In the genomic region with DNA sequence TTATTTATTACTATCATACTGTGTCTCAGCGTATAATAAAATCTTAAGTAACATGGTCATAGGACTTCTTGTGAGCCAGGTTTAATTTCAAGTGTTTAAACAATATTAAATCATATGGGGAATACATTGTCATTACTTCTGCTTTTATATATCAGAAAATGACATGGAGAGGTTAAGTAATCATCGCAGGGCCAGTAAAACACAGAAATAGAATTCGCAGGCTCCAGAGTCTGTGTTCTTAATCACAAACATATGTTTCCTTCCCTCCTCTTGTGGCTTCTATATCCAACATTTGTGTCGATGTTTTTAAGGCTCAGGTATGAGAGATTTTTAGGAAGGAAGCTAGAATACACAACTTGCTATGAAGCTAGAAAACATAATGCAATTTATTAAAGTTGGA, we compare ENCODE assay signal across 32 mouse cellular contexts. TPM values are rescaled to one million over a fixed set of nuclear protein-coding genes. Genes with fewer than 3 reads are reported as not detected.
A peak's percentile ranks its signal among the peaks of the same experiment; 100 is the strongest.
DNase-seq lines count a peak whose midpoint lies in the region; ATAC-seq and TF ChIP-seq lines count a peak whose summit lies in the region.
"Had no signal": no experiment of that assay in that cellular context is flagged by ENCODE, and none has a peak within 500 bp of the region (broad histone marks: within the 10 kb centered on the region; RNA-seq: fewer than 3 reads in every experiment).

No protein-coding gene starts in this region.

- H3K27ac ChIP-seq in left cerebral cortex, adult 2 months: no peak overlapping the region
- H3K27ac ChIP-seq: embryonic facial prominence, embryonic 12.5 days; forebrain, embryonic 13.5 days; hindbrain, postnatal 0 days; kidney, postnatal 0 days; liver, embryonic 12.5 days; midbrain, embryonic 10.5 days had no signal

- TF ChIP-seq CTCF in left cerebral cortex, adult 2 months (IDR thresholded peaks at IDR 0.05): no peak

- no peak overlapping the region for H3K4me3 ChIP-seq in left cerebral cortex, adult 2 months
- H3K4me3 ChIP-seq: embryonic facial prominence, embryonic 12.5 days; forebrain, embryonic 13.5 days; liver, embryonic 12.5 days; midbrain, embryonic 10.5 days had no signal

- DNase-seq in 3T3-L1 (ENCODE audit: low read depth, low spot score): peak; percentile 56
- peak; percentile 14 for DNase-seq in MEL-GATA-1-ER (ENCODE audit: extremely low read depth, low read depth)
- DNase-seq in frontal cortex, adult 2 months (ENCODE audit: extremely low spot score in 1 of 2, low spot score in 1 of 2): no peak
- no peak for DNase-seq in left cerebral cortex, adult 2 months (ENCODE audit: extremely low spot score in 1 of 2, low spot score in 2 of 2)
- DNase-seq: cerebellum, adult 18-20 months; cerebellum, postnatal 14 days; gastrocnemius, postnatal 10 days; heart, adult 11 months; kidney, adult 2 months; layer of hippocampus, adult 9-11 months; left cerebral cortex, postnatal 4 days; lung, adult 18-20 months; lung, postnatal 14 days had no signal

- intact Hi-C loops in left cerebral cortex, adult 2 months (cut with DNase I): no loop called here

- peak; percentile 78 for ATAC-seq in granulocyte monocyte progenitor cell, adult 5-6 weeks (replicated peaks; ENCODE audit: poor library complexity, severe bottlenecking)
- peak; percentile 69 for ATAC-seq in megakaryocyte, adult 5-6 weeks (ENCODE audit: poor library complexity, severe bottlenecking)
- no peak for ATAC-seq in erythroblast, adult 5-6 weeks (replicated peaks; ENCODE audit: low FRiP score, poor library complexity, severe bottlenecking)
- ATAC-seq: forebrain, embryonic 13.5 days; hindbrain, postnatal 0 days; liver, embryonic 12.5 days; midbrain, embryonic 16.5 days had no signal

RNA-seq across cellular contexts. Expression of a gene that starts 49.7 kb away (rescaled TPM):
- not detected in 2 replicates for total RNA-seq in granulocyte monocyte progenitor cell, adult 5-6 weeks (2014; fragmentation: Nextera tagmentation)
- not detected in 2 replicates for total RNA-seq in granulocyte monocyte progenitor cell, adult 5-6 weeks (2017)
- total RNA-seq in megakaryocyte, adult 5-6 weeks (2015): not detected in 2 replicates
- not detected in 2 replicates for total RNA-seq in megakaryocyte, adult 5-6 weeks (2017)
- polyA plus RNA-seq in frontal cortex, adult 2 months (2012; rRNA removed): 0.06 TPM in 1 of 2 replicates, not detected in the other
- total RNA-seq in erythroblast, adult 5-6 weeks (2015; ENCODE audit: low replicate concordance): not detected in 2 replicates
- total RNA-seq in erythroblast, adult 5-6 weeks (2017; ENCODE audit: low replicate concordance): not detected in 2 replicates
- not detected for total RNA-seq in left cerebral cortex, adult 2 months (2021)
- total RNA-seq: adrenal gland, adult 18-20 months; adrenal gland, postnatal 4 days; gastrocnemius, postnatal 10 days; hindbrain, postnatal 0 days; left cerebral cortex, adult 18-20 months; left cerebral cortex, postnatal 4 days had no signal
- polyA plus RNA-seq: forebrain, embryonic 13.5 days; heart, embryonic 11.5 days; heart, postnatal 0 days; hindbrain, postnatal 0 days; kidney, adult 2 months; large intestine, adult 2 months; liver, embryonic 12.5 days; midbrain, embryonic 10.5 days; midbrain, embryonic 16.5 days; spleen, adult 2 months; testis, adult 2 months; urinary bladder, adult 2 months had no signal

Comparison
In these comparisons a context has a peak if more than half of its experiments do, and no peak if none do; other contexts are left out.
1. DNase-seq: peak in 3T3-L1 (single experiment) and MEL-GATA-1-ER (single experiment); none in frontal cortex, adult 2 months (0 of 2) and left cerebral cortex, adult 2 months (0 of 2).